Mouse (Mus musculus): ENCODE data around the gene Nudt17. TPM values are rescaled to one million over a fixed set of nuclear protein-coding genes. Genes with fewer than 3 reads are reported as not detected.
A peak's percentile ranks its signal among the peaks of the same experiment; 100 is the strongest.
"Not testable (repeated sequence)": the region's sequence is repeated elsewhere in the genome, so short reads cannot be mapped to it uniquely, and the experiment has no call there.

Gene Nudt17
- total RNA-seq, 2 experiments from 2014 or later = 15.0 to 16.2 TPM

GRCm38 (mm10) chr3:96698993-96699690, 9.2 kb downstream of the Nudt17 start:
- TF ChIP-seq CTCF (conservative IDR thresholded peaks at IDR 0.05) = peak; percentile 36
- DNase-seq (ENCODE audit: low spot score in 2 of 2) = no peak
- Histone ChIP-seq H3K27ac (no peak overlapping the region), H3K4me3 (no peak overlapping the region)

- DNase-seq (ENCODE audit: low spot score in 2 of 2) = peak; percentile 72 to 77
- H3K27ac ChIP-seq = peak overlapping the region; percentile 95
- H3K4me3 ChIP-seq = peak overlapping the region; percentile 63
- no peak for TF ChIP-seq CTCF (conservative IDR thresholded peaks at IDR 0.05)
Measured at GRCm38 (mm10) chr3:96696766-96697732, 11.3 kb downstream of the Nudt17 start.

GRCm38 (mm10) chr3:96696198-96696765, 12.1 kb downstream of the Nudt17 start, which contains the start of gene Pias3:
Gene Pias3 (plus strand): TSS chr3:96696384.
- no peak for TF ChIP-seq CTCF (conservative IDR thresholded peaks at IDR 0.05)
- peak; percentile 41 to 42 for DNase-seq (ENCODE audit: low spot score in 2 of 2)
- peak within 1 kb of the TSS; percentile 95 for H3K27ac ChIP-seq
- H3K4me3 ChIP-seq = peak within 1 kb of the TSS; percentile 63

GRCm38 (mm10) chr3:96693579-96693978, 14.8 kb downstream of the Nudt17 start:
- no peak for TF ChIP-seq CTCF (conservative IDR thresholded peaks at IDR 0.05)
- Histone ChIP-seq H3K27ac (no peak overlapping the region), H3K4me3 (no peak overlapping the region)
- DNase-seq (ENCODE audit: low spot score in 2 of 2) = no peak

GRCm38 (mm10) chr3:96692506-96692905, 15.9 kb downstream of the Nudt17 start:
- DNase-seq (ENCODE audit: low spot score in 2 of 2) = no peak
- peak; percentile 63 for TF ChIP-seq CTCF (conservative IDR thresholded peaks at IDR 0.05)
- Histone ChIP-seq H3K27ac (no peak overlapping the region), H3K4me3 (no peak overlapping the region)

- DNase-seq (ENCODE audit: low spot score in 2 of 2) = no peak
- H3K27ac ChIP-seq = no peak overlapping the region
- peak; percentile 20; the same call in 1 of the 2 replicates for TF ChIP-seq CTCF (conservative IDR thresholded peaks at IDR 0.05)
- H3K4me3 ChIP-seq = no peak overlapping the region
Measured at GRCm38 (mm10) chr3:96690298-96690697, 18.1 kb downstream of the Nudt17 start.

- TF ChIP-seq CTCF (conservative IDR thresholded peaks at IDR 0.05) = no peak
- Histone ChIP-seq H3K27ac (no peak overlapping the region), H3K4me3 (no peak overlapping the region)
- DNase-seq (ENCODE audit: low spot score in 2 of 2) = no peak
Measured at GRCm38 (mm10) chr3:96688854-96689253, 19.5 kb downstream of the Nudt17 start.

GRCm38 (mm10) chr3:96686057-96686456, 22.3 kb downstream of the Nudt17 start:
- not testable (repeated sequence) for DNase-seq (ENCODE audit: low spot score in 2 of 2); H3K4me3 ChIP-seq; H3K27ac ChIP-seq

- peak overlapping the region; percentile 37 for H3K4me3 ChIP-seq
- no peak overlapping the region for H3K27ac ChIP-seq
- TF ChIP-seq CTCF (conservative IDR thresholded peaks at IDR 0.05) = no peak
- no peak for DNase-seq (ENCODE audit: low spot score in 2 of 2)
Measured at GRCm38 (mm10) chr3:96684822-96685156, 23.6 kb downstream of the Nudt17 start.

- no peak overlapping the region for H3K27ac ChIP-seq
- DNase-seq (ENCODE audit: low spot score in 2 of 2) = no peak
- peak overlapping the region; percentile 37; the same call in 1 of the 2 replicates for H3K4me3 ChIP-seq
- TF ChIP-seq CTCF (conservative IDR thresholded peaks at IDR 0.05) = no peak
Measured at GRCm38 (mm10) chr3:96684151-96684821, 24.1 kb downstream of the Nudt17 start.

GRCm38 (mm10) chr3:96683496-96683895, 24.9 kb downstream of the Nudt17 start:
- Histone ChIP-seq H3K27ac (no peak overlapping the region), H3K4me3 (no peak overlapping the region)
- no peak for TF ChIP-seq CTCF (conservative IDR thresholded peaks at IDR 0.05)
- no peak for DNase-seq (ENCODE audit: low spot score in 2 of 2)

- Histone ChIP-seq H3K4me3 (no peak overlapping the region), H3K27ac (no peak overlapping the region)
- no peak for DNase-seq (ENCODE audit: low spot score in 2 of 2)
- no peak for TF ChIP-seq CTCF (conservative IDR thresholded peaks at IDR 0.05)
Measured at GRCm38 (mm10) chr3:96680269-96680956, 27.9 kb downstream of the Nudt17 start.
